Comparison of ENCODE assay signal across 8 mouse cellular contexts in genomic region chr14:55590748-55591330, GRCm38 (mm10). TPM values are rescaled to one million over a fixed set of nuclear protein-coding genes. Genes with fewer than 3 reads are reported as not detected.
DNase-seq lines count a peak whose midpoint lies in the region; ATAC-seq lines count a peak whose summit lies in the region.

Psme2 (minus strand) TSS chr14:55591113.

- H3K36me3 ChIP-seq in heart, embryonic 10.5 days, result peaks cover 34% of the 10 kb centered on the region
- H3K36me3 ChIP-seq in kidney, embryonic 15.5 days, result peaks cover 48% of the 10 kb centered on the region
- peaks cover 18% of the 10 kb centered on the region for H3K36me3 ChIP-seq in stomach, embryonic 14.5 days (ENCODE audit: control insufficient read depth, insufficient read depth, low read length)

- 1% methylated on average over 22 of the region's 22 CpGs for WGBS in heart, embryonic 10.5 days
- under 1% methylated on average over 22 of the region's 22 CpGs for WGBS in kidney, embryonic 15.5 days
- under 1% methylated on average over 22 of the region's 22 CpGs for WGBS in stomach, embryonic 14.5 days

- peaks cover 31% of the 10 kb centered on the region for H3K4me1 ChIP-seq in heart, embryonic 10.5 days
- peaks cover 31% of the 10 kb centered on the region for H3K4me1 ChIP-seq in kidney, embryonic 15.5 days
- H3K4me1 ChIP-seq in stomach, embryonic 14.5 days (ENCODE audit: control insufficient read depth, insufficient read depth, low read length), result peaks cover 18% of the 10 kb centered on the region

- peak within 1 kb of the TSS; percentile 86 for H3K9ac ChIP-seq in kidney, embryonic 15.5 days
- peak within 1 kb of the TSS; percentile 78 for H3K9ac ChIP-seq in stomach, embryonic 14.5 days (replicated peaks; ENCODE audit: low read depth, low read length)

- H3K4me3 ChIP-seq in heart, embryonic 10.5 days, result peak within 1 kb of the TSS; percentile 98
- peak within 1 kb of the TSS; percentile 87 for H3K4me3 ChIP-seq in kidney, embryonic 15.5 days (replicated peaks)
- H3K4me3 ChIP-seq in stomach, embryonic 14.5 days (ENCODE audit: low read depth, low read length), result peak within 1 kb of the TSS; percentile 86

- H3K4me2 ChIP-seq in kidney, embryonic 15.5 days, result peak within 1 kb of the TSS; percentile 89
- H3K4me2 ChIP-seq in stomach, embryonic 14.5 days (replicated peaks; ENCODE audit: low read depth, low read length), result peak within 1 kb of the TSS; percentile 96

- DNase-seq in B cell, adult 2 months, result peak; percentile 78 to 81
- peak; percentile 98 for DNase-seq in brain, adult 2 months (ENCODE audit: low read depth, low spot score)
- peak; percentile 98 for DNase-seq in heart, embryonic 10.5 days (ENCODE audit: low spot score)
- DNase-seq in liver, result peak; percentile 95

- H3K9me3 ChIP-seq in heart, embryonic 10.5 days, result no peaks in the 10 kb centered on the region
- no peaks in the 10 kb centered on the region for H3K9me3 ChIP-seq in kidney, embryonic 15.5 days (replicated peaks)
- no peaks in the 10 kb centered on the region for H3K9me3 ChIP-seq in stomach, embryonic 14.5 days (ENCODE audit: control insufficient read depth, low read depth, low read length)

- H3K27me3 ChIP-seq in heart, embryonic 10.5 days (ENCODE audit: insufficient read depth, poor library complexity, severe bottlenecking), result no peaks in the 10 kb centered on the region
- H3K27me3 ChIP-seq in kidney, embryonic 15.5 days, result no peaks in the 10 kb centered on the region
- no peaks in the 10 kb centered on the region for H3K27me3 ChIP-seq in stomach, embryonic 14.5 days (ENCODE audit: control insufficient read depth, insufficient read depth, low read length)

- ATAC-seq in erythroblast, adult 5-6 weeks (replicated peaks; ENCODE audit: low FRiP score, poor library complexity, severe bottlenecking), result peak; percentile 82
- ATAC-seq in kidney, embryonic 15.5 days (replicated peaks; ENCODE audit: low FRiP score), result peak; percentile 97
- peak; percentile 92 for ATAC-seq in monocyte, adult 5-6 weeks (replicated peaks; ENCODE audit: insufficient number of reproducible peaks, low FRiP score, low TSS enrichment, poor library complexity, severe bottlenecking)
- peak; percentile 96 for ATAC-seq in stomach, embryonic 14.5 days (ENCODE audit: insufficient number of reproducible peaks, insufficient read depth, low FRiP score, low read depth)

- H3K27ac ChIP-seq in heart, embryonic 10.5 days, result peak within 1 kb of the TSS; percentile 96
- H3K27ac ChIP-seq in kidney, embryonic 15.5 days, result peak within 1 kb of the TSS; percentile 99
- H3K27ac ChIP-seq in stomach, embryonic 14.5 days (ENCODE audit: low read length), result peak within 1 kb of the TSS; percentile 90

RNA-seq across cellular contexts. Expression of gene Psme2, which starts in this region (rescaled TPM):
- 74.0 and 102 TPM in 2 replicates for total RNA-seq in erythroblast, adult 5-6 weeks (2015; ENCODE audit: low replicate concordance)
- 83.1 and 86.1 TPM in 2 replicates for total RNA-seq in erythroblast, adult 5-6 weeks (2017; ENCODE audit: low replicate concordance)
- polyA plus RNA-seq in heart, embryonic 10.5 days (2016; fragmentation: Nextera tagmentation; extraction: Ambion mirVana), result 188 and 205 TPM in 2 replicates
- polyA plus RNA-seq in kidney, embryonic 15.5 days (2015; fragmentation: Nextera tagmentation; extraction: Ambion mirVana), result 248 and 261 TPM in 2 replicates
- total RNA-seq in monocyte, adult 5-6 weeks (2017), result 275 to 334 TPM (median 300 TPM) in 3 replicates
- polyA plus RNA-seq in stomach, embryonic 14.5 days (2014; fragmentation: Nextera tagmentation; extraction: Ambion mirVana), result 296 and 307 TPM in 2 replicates

Comparison
In these comparisons a context has a peak if more than half of its experiments do, and no peak if none do; other contexts are left out.
1. Peak in every context shown above with its lines: DNase-seq, ATAC-seq, H3K4me3 ChIP-seq and H3K27ac ChIP-seq.